Mouse (Mus musculus) cerebellum, adult 2 months (tissue): ENCODE measurements around the gene Eef1b2.

Experiments
- CTCF ChIP-seq: fragments of 200-500 bp; IDR thresholded peaks from 2 replicates; pipeline ENCODE4 v1.5.1; 2011; ENCODE audit warnings: low read depth, mild to moderate bottlenecking, control low read depth, low read length, moderate library complexity, borderline replicate concordance; ENCODE audit not compliant: insufficient read depth
- POLR2A ChIP-seq: fragments of 200-500 bp; IDR thresholded peaks from 2 replicates; pipeline ENCODE4 v1.6.1; 2011; ENCODE audit warnings: low read length, control low read depth, borderline replicate concordance; ENCODE audit not compliant: insufficient read depth

DNA sequence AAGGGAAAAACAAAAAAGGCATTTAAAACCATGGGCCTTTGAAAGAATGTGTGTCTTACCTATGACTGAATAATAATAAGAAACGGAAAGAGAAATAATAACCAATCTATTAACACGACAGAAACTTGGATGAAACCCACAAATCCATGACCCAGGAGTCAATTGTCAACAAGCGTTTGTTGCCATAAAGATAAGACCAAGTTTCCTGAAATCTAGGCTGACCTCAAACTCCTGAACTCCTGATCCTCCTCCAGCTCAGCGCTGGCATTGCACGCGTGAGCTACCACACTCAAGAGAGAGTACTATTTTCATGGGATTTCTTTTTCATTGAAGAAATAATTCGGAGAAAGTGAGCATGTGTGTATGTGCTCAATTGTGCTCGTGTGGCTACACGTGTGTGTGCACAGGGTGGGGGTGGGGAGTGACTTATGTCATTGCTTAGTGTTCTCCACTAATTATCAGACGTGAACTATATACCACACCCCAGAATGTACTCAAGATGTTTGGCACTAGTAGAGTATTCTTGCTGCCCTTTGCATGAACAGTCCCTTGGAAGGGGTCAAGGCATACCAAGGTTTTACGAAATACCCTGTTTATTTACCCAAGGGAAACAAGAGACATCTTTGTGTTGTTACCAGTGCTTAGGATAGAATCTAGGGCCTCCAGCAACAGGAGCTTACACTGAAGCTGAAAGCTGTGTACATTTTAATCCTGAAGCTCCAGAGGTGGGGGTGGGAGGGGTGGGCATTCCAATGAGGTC, 15.9 kb downstream of the Eef1b2 start:
- TF ChIP-seq POLR2A (no peak), CTCF (no peak)
